Mouse (Mus musculus): ENCODE results near the gene Slc12a1. TPM values are rescaled to one million over a fixed set of nuclear protein-coding genes. Genes with fewer than 3 reads are reported as not detected.

Slc12a1 gene
- polyA plus RNA-seq, 1 experiment from 2014 or later: 0.03 TPM

DNA sequence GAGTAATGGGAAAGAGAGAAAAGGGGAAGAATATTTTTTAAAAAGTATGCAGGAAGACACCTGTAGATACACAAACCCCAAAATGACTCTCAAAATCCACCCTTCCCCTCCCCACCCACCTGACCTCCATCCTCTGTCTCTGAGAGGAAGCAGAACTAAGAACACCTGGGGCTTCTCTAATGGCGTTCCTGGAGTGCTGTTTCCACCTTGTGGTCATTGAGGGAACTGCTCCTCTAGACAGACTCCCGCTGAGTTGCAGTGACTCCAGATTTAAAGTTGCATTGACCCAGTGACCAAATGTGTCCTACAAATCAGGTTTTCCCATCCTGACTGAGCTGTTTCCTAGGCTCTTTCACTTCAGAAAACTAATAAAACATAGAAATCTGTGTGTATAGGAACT lies 36.9 kb downstream of the Slc12a1 start:
- Histone ChIP-seq H3K27me3 (ENCODE audit: control insufficient read depth, insufficient read depth, low read depth, low read length) (no peaks in the 10 kb centered on the region), H3K4me2 (ENCODE audit: low read depth, low read length) (no peak overlapping the region), H3K4me3 (ENCODE audit: low read length) (no peak overlapping the region), H3K4me1 (replicated peaks; ENCODE audit: control insufficient read depth, insufficient read depth, low read length) (no peaks in the 10 kb centered on the region), H3K9me3 (ENCODE audit: control insufficient read depth, low read length) (no peaks in the 10 kb centered on the region), H3K36me3 (ENCODE audit: control insufficient read depth, insufficient read depth, low read length) (no peaks in the 10 kb centered on the region), H3K9ac (ENCODE audit: low read length) (no peak overlapping the region), H3K27ac (ENCODE audit: low read length) (no peak overlapping the region)
- 0% methylated on average over 2 of the region's 2 CpGs for WGBS
- ATAC-seq (ENCODE audit: low read depth): no peak

DNA sequence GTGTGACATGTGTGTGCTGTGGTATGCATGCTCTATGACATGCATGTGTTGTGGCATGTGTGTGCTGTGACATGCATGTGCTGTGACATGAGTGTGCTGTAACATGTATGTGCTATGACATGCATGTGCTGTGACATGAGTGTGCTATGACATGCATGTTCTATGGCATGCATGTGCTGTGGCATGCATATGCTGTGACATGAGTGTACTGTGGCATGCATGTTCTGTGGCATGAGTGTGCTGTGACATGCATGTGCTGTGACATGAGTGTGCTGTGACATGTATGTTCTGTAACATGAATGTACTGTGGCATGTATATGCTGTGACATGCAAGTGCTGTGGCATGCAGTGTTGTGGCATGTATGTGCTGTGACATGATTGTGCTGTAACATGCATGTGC lies 40.6 kb downstream of the Slc12a1 start:
- no peak overlapping the region for H3K9ac ChIP-seq (ENCODE audit: low read length)
- no peak overlapping the region for H3K27ac ChIP-seq (ENCODE audit: low read length)
- H3K36me3 ChIP-seq (ENCODE audit: control insufficient read depth, insufficient read depth, low read length): no peaks in the 10 kb centered on the region
- no peak overlapping the region for H3K4me2 ChIP-seq (ENCODE audit: low read depth, low read length)
- no peaks in the 10 kb centered on the region for H3K27me3 ChIP-seq (ENCODE audit: control insufficient read depth, insufficient read depth, low read depth, low read length)
- H3K4me1 ChIP-seq (replicated peaks; ENCODE audit: control insufficient read depth, insufficient read depth, low read length): no peaks in the 10 kb centered on the region
- no peak overlapping the region for H3K4me3 ChIP-seq (ENCODE audit: low read length)
- no peak for ATAC-seq (ENCODE audit: low read depth)
- no peaks in the 10 kb centered on the region for H3K9me3 ChIP-seq (ENCODE audit: control insufficient read depth, low read length)

DNA sequence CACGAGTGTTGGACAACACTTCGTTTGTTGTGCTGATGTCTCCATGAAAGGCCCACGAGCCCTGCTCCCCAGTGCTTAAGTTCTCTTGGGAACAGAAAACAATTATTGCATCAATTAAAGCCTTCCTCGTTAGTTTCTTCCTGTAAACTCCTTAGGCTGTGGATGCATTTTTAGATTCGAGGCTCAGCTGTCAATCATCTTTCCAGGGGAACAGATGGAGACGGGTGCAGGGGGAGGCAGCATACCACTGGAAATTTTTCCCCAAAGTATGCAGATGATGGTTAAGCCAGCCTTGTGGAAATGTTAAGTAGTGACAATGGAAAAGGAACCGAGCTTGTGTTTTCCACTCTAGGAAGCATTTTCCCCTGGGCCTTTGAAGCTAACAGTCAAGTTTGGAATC lies 44.5 kb downstream of the Slc12a1 start:
- no peak overlapping the region for H3K4me2 ChIP-seq (ENCODE audit: low read depth, low read length)
- H3K27me3 ChIP-seq (ENCODE audit: control insufficient read depth, insufficient read depth, low read depth, low read length): no peaks in the 10 kb centered on the region
- no peaks in the 10 kb centered on the region for H3K36me3 ChIP-seq (ENCODE audit: control insufficient read depth, insufficient read depth, low read length)
- H3K4me1 ChIP-seq (replicated peaks; ENCODE audit: control insufficient read depth, insufficient read depth, low read length): no peaks in the 10 kb centered on the region
- no peak for ATAC-seq (ENCODE audit: low read depth)
- H3K9ac ChIP-seq (ENCODE audit: low read length): no peak overlapping the region
- WGBS: 68% methylated on average over 7 of the region's 7 CpGs
- H3K9me3 ChIP-seq (ENCODE audit: control insufficient read depth, low read length): no peaks in the 10 kb centered on the region
- H3K4me3 ChIP-seq (ENCODE audit: low read length): no peak overlapping the region
- H3K27ac ChIP-seq (ENCODE audit: low read length): no peak overlapping the region

GRCm38 (mm10) chr2:125208894-125209596 lies 56.7 kb downstream of the Slc12a1 start:
- Histone ChIP-seq H3K4me1 (replicated peaks; ENCODE audit: control insufficient read depth, insufficient read depth, low read length) (peaks cover 7% of the 10 kb centered on the region; the same call in 1 of the 2 replicates), H3K9me3 (ENCODE audit: control insufficient read depth, low read length) (no peaks in the 10 kb centered on the region), H3K27ac (ENCODE audit: low read length) (no peak overlapping the region), H3K36me3 (ENCODE audit: control insufficient read depth, insufficient read depth, low read length) (no peaks in the 10 kb centered on the region), H3K9ac (ENCODE audit: low read length) (no peak overlapping the region), H3K27me3 (ENCODE audit: control insufficient read depth, insufficient read depth, low read depth, low read length) (no peaks in the 10 kb centered on the region), H3K4me3 (ENCODE audit: low read length) (no peak overlapping the region), H3K4me2 (ENCODE audit: low read depth, low read length) (no peak overlapping the region)
- ATAC-seq (ENCODE audit: low read depth): no peak
- 74% methylated on average over 14 of the region's 14 CpGs for WGBS

DNA sequence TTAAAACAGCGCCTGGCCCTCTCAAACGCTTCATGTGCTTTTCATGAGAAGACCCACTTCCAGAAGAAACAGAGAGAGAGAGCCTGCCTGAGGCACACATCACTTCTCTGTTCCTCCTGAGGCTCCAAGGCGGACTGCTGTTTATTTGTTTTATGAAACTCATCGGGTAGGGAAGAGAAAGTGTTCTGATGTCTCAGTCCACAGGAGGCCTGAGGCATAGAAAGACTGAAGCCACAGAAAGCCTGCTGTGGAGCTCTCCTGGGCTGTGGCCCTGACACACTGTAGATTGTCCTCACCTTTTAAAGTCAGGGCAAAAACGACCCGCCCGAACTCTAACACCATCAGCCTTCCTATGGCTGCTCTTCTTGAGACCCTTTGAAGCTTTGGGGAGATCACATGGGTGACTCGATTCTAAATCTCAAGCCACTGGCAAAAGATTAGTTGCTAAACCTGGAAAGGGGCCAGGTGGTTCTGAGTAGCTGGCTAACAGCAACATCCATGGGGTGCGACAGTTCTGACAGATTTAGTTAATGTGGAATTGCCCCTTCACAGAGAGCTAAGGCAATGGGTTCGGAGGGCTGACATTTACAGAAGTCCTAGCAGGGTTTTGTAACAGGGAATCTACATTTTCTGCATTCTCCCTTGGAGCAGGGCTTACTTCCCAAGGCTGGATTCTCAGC lies 59.7 kb downstream of the Slc12a1 start:
- Histone ChIP-seq H3K4me2 (ENCODE audit: low read depth, low read length) (no peak overlapping the region), H3K27ac (ENCODE audit: low read length) (no peak overlapping the region), H3K36me3 (ENCODE audit: control insufficient read depth, insufficient read depth, low read length) (no peaks in the 10 kb centered on the region), H3K9me3 (ENCODE audit: control insufficient read depth, low read length) (no peaks in the 10 kb centered on the region), H3K4me1 (replicated peaks; ENCODE audit: control insufficient read depth, insufficient read depth, low read length) (peaks cover 7% of the 10 kb centered on the region; the same call in 1 of the 2 replicates), H3K27me3 (ENCODE audit: control insufficient read depth, insufficient read depth, low read depth, low read length) (no peaks in the 10 kb centered on the region), H3K4me3 (ENCODE audit: low read length) (no peak overlapping the region), H3K9ac (ENCODE audit: low read length) (no peak overlapping the region)
- peak; percentile 36; the same call in 1 of the 2 replicates for ATAC-seq (ENCODE audit: low read depth)
- 40% methylated on average over 10 of the region's 10 CpGs for WGBS

- Histone ChIP-seq H3K36me3 (ENCODE audit: control insufficient read depth, insufficient read depth, low read length) (no peaks in the 10 kb centered on the region), H3K9ac (ENCODE audit: low read length) (no peak overlapping the region), H3K27ac (ENCODE audit: low read length) (no peak overlapping the region), H3K4me2 (ENCODE audit: low read depth, low read length) (no peak overlapping the region), H3K4me3 (ENCODE audit: low read length) (no peak overlapping the region), H3K4me1 (replicated peaks; ENCODE audit: control insufficient read depth, insufficient read depth, low read length) (peaks cover 7% of the 10 kb centered on the region; the same call in 1 of the 2 replicates), H3K27me3 (ENCODE audit: control insufficient read depth, insufficient read depth, low read depth, low read length) (no peaks in the 10 kb centered on the region), H3K9me3 (ENCODE audit: control insufficient read depth, low read length) (no peaks in the 10 kb centered on the region)
- ATAC-seq (ENCODE audit: low read depth): no peak; the same call in 1 of the 2 replicates
- WGBS: under 1% methylated on average over 3 of the region's 3 CpGs
Observed at GRCm38 (mm10) chr2:125214592-125214991, 62.3 kb downstream of the Slc12a1 start.

- no peaks in the 10 kb centered on the region for H3K9me3 ChIP-seq (ENCODE audit: control insufficient read depth, low read length)
- 63% methylated on average over 6 of the region's 6 CpGs for WGBS
Observed at GRCm38 (mm10) chr2:125217286-125217685, 65.0 kb downstream of the Slc12a1 start.

DNA sequence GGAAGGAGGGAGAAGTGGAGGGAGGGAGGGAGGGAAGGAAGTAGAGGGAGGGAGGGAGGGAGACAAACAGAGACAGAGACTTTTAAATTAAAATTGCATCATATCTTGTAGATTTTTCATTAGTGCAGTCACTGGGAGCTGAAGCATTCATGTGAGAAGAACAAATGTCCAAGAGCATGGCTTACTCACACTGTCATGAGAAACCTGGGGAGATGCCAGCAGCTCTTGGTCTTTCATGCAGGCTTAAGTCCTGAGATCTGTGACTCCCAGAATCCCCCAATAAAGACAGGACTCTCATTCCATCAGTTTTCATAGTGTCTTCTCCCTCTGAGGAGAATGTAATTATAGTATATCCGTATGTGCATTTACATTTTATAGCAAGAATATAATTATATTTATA lies 66.3 kb downstream of the Slc12a1 start:
- 80% methylated on average over 1 of the region's 1 CpGs for WGBS
- no peaks in the 10 kb centered on the region for H3K27me3 ChIP-seq (ENCODE audit: control insufficient read depth, insufficient read depth, low read depth, low read length)
- no peaks in the 10 kb centered on the region for H3K36me3 ChIP-seq (ENCODE audit: control insufficient read depth, insufficient read depth, low read length)
- no peak for ATAC-seq (ENCODE audit: low read depth)
- no peak overlapping the region for H3K4me2 ChIP-seq (ENCODE audit: low read depth, low read length)
- no peaks in the 10 kb centered on the region for H3K4me1 ChIP-seq (replicated peaks; ENCODE audit: control insufficient read depth, insufficient read depth, low read length)
- no peaks in the 10 kb centered on the region for H3K9me3 ChIP-seq (ENCODE audit: control insufficient read depth, low read length)
- H3K9ac ChIP-seq (ENCODE audit: low read length): no peak overlapping the region
- no peak overlapping the region for H3K27ac ChIP-seq (ENCODE audit: low read length)
- no peak overlapping the region for H3K4me3 ChIP-seq (ENCODE audit: low read length)

More at GRCm38 (mm10) chr2:125217286-125217685, 65.0 kb downstream of the Slc12a1 start:
- Histone ChIP-seq H3K4me3 (ENCODE audit: low read length) (no peak overlapping the region), H3K27me3 (ENCODE audit: control insufficient read depth, insufficient read depth, low read depth, low read length) (no peaks in the 10 kb centered on the region), H3K4me1 (replicated peaks; ENCODE audit: control insufficient read depth, insufficient read depth, low read length) (no peaks in the 10 kb centered on the region), H3K27ac (ENCODE audit: low read length) (no peak overlapping the region), H3K4me2 (ENCODE audit: low read depth, low read length) (no peak overlapping the region), H3K36me3 (ENCODE audit: control insufficient read depth, insufficient read depth, low read length) (no peaks in the 10 kb centered on the region), H3K9ac (ENCODE audit: low read length) (no peak overlapping the region)
- no peak for ATAC-seq (ENCODE audit: low read depth)

GRCm38 (mm10) chr2:125219268-125219667 lies 67.0 kb downstream of the Slc12a1 start:
- H3K4me1 ChIP-seq (replicated peaks; ENCODE audit: control insufficient read depth, insufficient read depth, low read length): no peaks in the 10 kb centered on the region
- no peaks in the 10 kb centered on the region for H3K27me3 ChIP-seq (ENCODE audit: control insufficient read depth, insufficient read depth, low read depth, low read length)
- H3K4me3 ChIP-seq (ENCODE audit: low read length): no peak overlapping the region
- WGBS: 50% methylated on average over 3 of the region's 3 CpGs
- H3K9ac ChIP-seq (ENCODE audit: low read length): no peak overlapping the region
- H3K9me3 ChIP-seq (ENCODE audit: control insufficient read depth, low read length): no peaks in the 10 kb centered on the region
- H3K4me2 ChIP-seq (ENCODE audit: low read depth, low read length): no peak overlapping the region
- no peak for ATAC-seq (ENCODE audit: low read depth)
- no peak overlapping the region for H3K27ac ChIP-seq (ENCODE audit: low read length)
- H3K36me3 ChIP-seq (ENCODE audit: control insufficient read depth, insufficient read depth, low read length): no peaks in the 10 kb centered on the region

Data from lung, embryonic 16.5 days (tissue).